29 mouse cellular contexts compared by ENCODE assay signal in genomic region chr14:54230638-54231150, GRCm38 (mm10). TPM values are rescaled to one million over a fixed set of nuclear protein-coding genes. Genes with fewer than 3 reads are reported as not detected.
DNase-seq lines count a peak whose midpoint lies in the region; ATAC-seq and TF ChIP-seq lines count a peak whose summit lies in the region.
"Had no signal": no experiment of that assay in that cellular context is flagged by ENCODE, and none has a peak within 500 bp of the region (broad histone marks: within the 10 kb centered on the region; RNA-seq: fewer than 3 reads in every experiment).

No protein-coding gene starts in this region.

- H3K27ac ChIP-seq in thymus, adult 2 months (ENCODE audit: control insufficient read depth, insufficient read depth, low read length) = peak overlapping the region; percentile 85
- H3K27ac ChIP-seq in intestine, embryonic 15.5 days = no peak overlapping the region
- H3K27ac ChIP-seq: forebrain, embryonic 15.5 days; limb, embryonic 12.5 days; liver, embryonic 13.5 days; macrophage; neural tube, embryonic 12.5 days had no signal

- peaks cover 78% of the 10 kb centered on the region for H3K4me1 ChIP-seq in thymus, adult 2 months (replicated peaks; ENCODE audit: control insufficient read depth, insufficient read depth, low read length)
- peaks cover 43% of the 10 kb centered on the region for H3K4me1 ChIP-seq in intestine, embryonic 15.5 days (replicated peaks)

- peak overlapping the region; percentile 48 for H3K4me3 ChIP-seq in thymus, adult 2 months (ENCODE audit: control insufficient read depth, insufficient read depth, low read length)
- H3K4me3 ChIP-seq in intestine, embryonic 15.5 days (replicated peaks) = no peak overlapping the region
- H3K4me3 ChIP-seq: forebrain, embryonic 15.5 days; limb, embryonic 12.5 days; liver, embryonic 13.5 days; neural tube, embryonic 12.5 days had no signal

- peak; percentile 4 for DNase-seq in adrenal gland, postnatal 14 days
- DNase-seq in adrenal gland, postnatal 25 days = no peak
- no peak for DNase-seq in thymus, adult 2 months
- DNase-seq in thymus, postnatal 0 days (ENCODE audit: low spot score) = no peak
- peak; percentile 46 for DNase-seq in thymus, postnatal 4 days
- DNase-seq in adrenal gland, postnatal 36 days = no peak
- DNase-seq: cerebellum, adult 11-12 months; cerebellum, postnatal 25 days; embryo, embryonic 11 days; gastrocnemius, postnatal 25 days; kidney, adult 9 months; kidney, postnatal 36 days; liver, embryonic 13.5 days; right cerebral cortex, adult 18-20 months had no signal

- H3K36me3 ChIP-seq in thymus, adult 2 months (ENCODE audit: control insufficient read depth, insufficient read depth, low read length) = 0 out of 2 replicates have a peak, but pooled peaks cover 4% of the 10 kb centered on the region
- peaks cover 6% of the 10 kb centered on the region; the same call in 1 of the 2 replicates for H3K36me3 ChIP-seq in intestine, embryonic 15.5 days

- no peak for TF ChIP-seq POLR2A in thymus, adult 2 months (IDR thresholded peaks at IDR 0.05; ENCODE audit: control insufficient read depth, extremely low read depth, insufficient read depth, low read length, poor library complexity)

- no peak overlapping the region for H3K9ac ChIP-seq in intestine, embryonic 15.5 days
- H3K9ac ChIP-seq: forebrain, embryonic 15.5 days; limb, embryonic 12.5 days; liver, embryonic 13.5 days; neural tube, embryonic 12.5 days had no signal

- H3K4me2 ChIP-seq in intestine, embryonic 15.5 days (replicated peaks) = peak overlapping the region; percentile 38; the same call in 1 of the 2 replicates
- H3K4me2 ChIP-seq: forebrain, embryonic 15.5 days; limb, embryonic 12.5 days; liver, embryonic 13.5 days; midbrain, embryonic 11.5 days; neural tube, embryonic 12.5 days had no signal

- WGBS in thymus, adult 2 months = 65% methylated on average over 14 of the region's 14 CpGs
- 72% methylated on average over 14 of the region's 14 CpGs for WGBS in intestine, embryonic 15.5 days

- no peak for TF ChIP-seq CTCF in thymus, adult 2 months (IDR thresholded peaks at IDR 0.05; ENCODE audit: borderline replicate concordance, control insufficient read depth, extremely low read depth, insufficient read depth, low read length, poor library complexity)

- no peak for ATAC-seq in intestine, embryonic 15.5 days
- ATAC-seq in cerebellum, adult (ENCODE audit: insufficient number of reproducible peaks, low FRiP score, low TSS enrichment) = no peak
- ATAC-seq: forebrain, embryonic 15.5 days had no signal

- H3K27me3 ChIP-seq in thymus, adult 2 months (ENCODE audit: control insufficient read depth, insufficient read depth, low read length) = no peaks in the 10 kb centered on the region
- H3K27me3 ChIP-seq in intestine, embryonic 15.5 days (replicated peaks) = no peaks in the 10 kb centered on the region
- H3K27me3 ChIP-seq: forebrain, embryonic 15.5 days; limb, embryonic 12.5 days; neural tube, embryonic 12.5 days had no signal

- H3K9me3 ChIP-seq in intestine, embryonic 15.5 days = no peaks in the 10 kb centered on the region
- H3K9me3 ChIP-seq: forebrain, embryonic 15.5 days; limb, embryonic 12.5 days; liver, embryonic 13.5 days; neural tube, embryonic 12.5 days had no signal

RNA-seq across cellular contexts. Expression of gene Dad1, which starts 23.2 kb away (rescaled TPM):
- total RNA-seq in adrenal gland, postnatal 14 days (2021) = 237 and 250 TPM in 2 replicates
- 310 and 330 TPM in 2 replicates for total RNA-seq in adrenal gland, postnatal 25 days (2021)
- polyA plus RNA-seq in thymus, adult 2 months (2012; rRNA removed) = 513 and 641 TPM in 2 replicates
- 400 and 426 TPM in 2 replicates for polyA plus RNA-seq in thymus, postnatal 0 days (2015; fragmentation: Nextera tagmentation; extraction: Ambion mirVana)
- 450 and 484 TPM in 2 replicates for polyA plus RNA-seq in intestine, embryonic 15.5 days (2015; fragmentation: Nextera tagmentation; extraction: Ambion mirVana)
- 100 to 1,000 TPM; 341 to 382 TPM for total RNA-seq in adrenal gland, postnatal 36 days (2021)

RNA-seq across cellular contexts. Expression of gene Abhd4, which starts 23.3 kb away (rescaled TPM):
- total RNA-seq in adrenal gland, postnatal 14 days (2021) = 297 and 309 TPM in 2 replicates
- 630 and 676 TPM in 2 replicates for total RNA-seq in adrenal gland, postnatal 25 days (2021)
- polyA plus RNA-seq in thymus, adult 2 months (2012; rRNA removed) = 21.5 and 23.6 TPM in 2 replicates
- polyA plus RNA-seq in thymus, postnatal 0 days (2015; fragmentation: Nextera tagmentation; extraction: Ambion mirVana) = 19.2 and 19.7 TPM in 2 replicates
- 41.6 and 42.6 TPM in 2 replicates for polyA plus RNA-seq in intestine, embryonic 15.5 days (2015; fragmentation: Nextera tagmentation; extraction: Ambion mirVana)
- 100 to 1,000 TPM; 479 to 663 TPM for total RNA-seq in adrenal gland, postnatal 36 days (2021)

RNA-seq across cellular contexts. Expression of gene Olfr49, which starts 54.0 kb away (rescaled TPM):
- total RNA-seq in adrenal gland, postnatal 14 days (2021) = not detected in 2 replicates
- total RNA-seq in adrenal gland, postnatal 25 days (2021) = 0.14 TPM in 1 of 2 replicates, not detected in the other
- not detected in 2 replicates for polyA plus RNA-seq in thymus, adult 2 months (2012; rRNA removed)
- polyA plus RNA-seq in thymus, postnatal 0 days (2015; fragmentation: Nextera tagmentation; extraction: Ambion mirVana) = not detected in 2 replicates
- polyA plus RNA-seq in intestine, embryonic 15.5 days (2015; fragmentation: Nextera tagmentation; extraction: Ambion mirVana) = not detected in 2 replicates
- total RNA-seq in adrenal gland, postnatal 36 days (2021) = not detected
- total RNA-seq: gastrocnemius, postnatal 25 days; heart, adult 8-10 months; layer of hippocampus, postnatal 10 days; left cerebral cortex, postnatal 10 days; monocyte, adult 5-6 weeks had no signal
- polyA plus RNA-seq: forebrain, embryonic 15.5 days; heart, postnatal 0 days; hindbrain, embryonic 11.5 days; limb, embryonic 12.5 days; liver, embryonic 13.5 days; lung, embryonic 16.5 days; macrophage; midbrain, embryonic 11.5 days; neural tube, embryonic 12.5 days; testis, adult 2 months had no signal

Comparison
In these comparisons a context has a peak if more than half of its experiments do, and no peak if none do; other contexts are left out.
1. DNase-seq: peak in adrenal gland, postnatal 14 days (single experiment) and thymus, postnatal 4 days (single experiment); none in adrenal gland, postnatal 25 days (single experiment), thymus, adult 2 months (single experiment), thymus, postnatal 0 days (single experiment) and adrenal gland, postnatal 36 days (0 of 2).